Mouse (Mus musculus) cerebellum, postnatal 4 days (tissue): Measurements from ENCODE around the gene Tent5b.
"Not testable (repeated sequence)": the region's sequence is repeated elsewhere in the genome, so short reads cannot be mapped to it uniquely, and the experiment has no call there.

Source experiments
- DNase-seq, 2 experiments: peaks; one replicate each; pipeline ENCODE4 v3.0.0; 2022; ENCODE audit warnings: low spot score in 2 of 2, mixed read lengths in 1 of 2

Tent5b gene

DNA sequence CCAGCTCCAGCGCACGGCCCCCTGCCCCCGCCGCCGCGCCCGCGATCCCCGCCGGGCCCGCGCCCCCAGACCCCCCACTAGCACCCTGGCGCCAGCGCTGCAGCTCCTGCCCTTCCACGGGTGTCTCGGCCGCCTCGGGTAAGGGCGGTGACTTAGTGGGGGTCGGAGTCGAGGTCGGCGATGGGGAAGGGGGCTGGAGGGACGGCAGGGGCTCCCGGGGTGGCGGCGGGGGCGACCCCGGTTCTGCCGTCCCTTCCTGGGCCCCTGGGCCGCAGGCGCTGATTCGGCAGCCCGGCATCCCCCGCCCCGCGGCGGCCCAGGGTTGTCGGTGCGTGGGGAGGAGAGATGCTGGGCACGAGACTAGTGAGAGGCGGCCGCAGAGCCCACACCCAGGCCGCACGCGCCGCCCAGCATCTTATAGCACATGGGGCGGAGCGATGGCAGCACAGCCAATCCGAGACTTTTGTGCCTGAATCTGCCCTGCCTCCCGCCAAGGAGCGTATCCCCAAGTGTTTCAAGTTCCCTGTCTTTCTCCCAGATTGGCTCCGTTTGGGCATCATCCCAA lies 18.3 kb downstream of the Tent5b start, which contains the start of gene Trnp1:
Gene Trnp1 (minus strand): TSS at position 391 of the 565 bp plus-strand sequence.
- DNase-seq: peak; percentile 54 to 73

DNA sequence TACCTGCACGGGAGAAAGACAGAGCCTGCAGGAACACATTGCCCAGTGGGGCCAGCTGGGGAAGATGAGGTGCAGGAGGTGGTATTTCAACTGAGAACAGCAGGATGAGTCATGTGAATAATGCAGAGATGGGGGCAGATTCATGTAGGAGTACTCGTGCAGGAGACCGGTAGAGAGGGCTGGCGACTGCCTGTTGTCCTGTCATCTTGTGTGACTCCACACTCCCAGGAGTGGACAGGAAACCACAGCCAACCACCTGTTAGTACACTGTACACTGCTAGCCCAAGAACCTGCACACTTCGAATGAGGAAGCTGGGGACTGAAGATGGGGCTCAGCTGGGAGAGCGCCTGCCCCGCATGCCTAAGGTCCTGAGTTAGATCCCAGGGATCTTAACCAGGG lies 21.6 kb downstream of the Tent5b start:
- DNase-seq: no peak

DNA sequence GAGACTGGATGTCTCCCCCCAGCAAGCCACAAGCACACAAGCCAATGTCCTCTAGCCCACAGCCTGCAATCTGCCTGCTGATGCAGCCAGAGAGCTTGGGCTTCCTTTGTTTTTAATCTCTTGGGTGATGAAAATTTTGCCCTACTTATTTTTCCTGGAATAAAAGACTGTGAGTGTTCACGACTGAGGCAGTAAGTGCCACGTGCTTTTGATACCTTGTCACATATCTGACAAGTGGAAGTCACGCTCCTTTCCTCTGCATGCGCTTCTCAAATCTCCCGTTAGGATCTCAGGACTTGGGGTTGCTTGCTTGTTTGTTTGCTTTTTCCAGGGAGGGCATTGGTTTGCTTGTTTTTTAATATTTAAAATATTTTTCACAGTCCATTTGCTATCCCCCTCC lies 24.4 kb downstream of the Tent5b start:
- no peak for DNase-seq

DNA sequence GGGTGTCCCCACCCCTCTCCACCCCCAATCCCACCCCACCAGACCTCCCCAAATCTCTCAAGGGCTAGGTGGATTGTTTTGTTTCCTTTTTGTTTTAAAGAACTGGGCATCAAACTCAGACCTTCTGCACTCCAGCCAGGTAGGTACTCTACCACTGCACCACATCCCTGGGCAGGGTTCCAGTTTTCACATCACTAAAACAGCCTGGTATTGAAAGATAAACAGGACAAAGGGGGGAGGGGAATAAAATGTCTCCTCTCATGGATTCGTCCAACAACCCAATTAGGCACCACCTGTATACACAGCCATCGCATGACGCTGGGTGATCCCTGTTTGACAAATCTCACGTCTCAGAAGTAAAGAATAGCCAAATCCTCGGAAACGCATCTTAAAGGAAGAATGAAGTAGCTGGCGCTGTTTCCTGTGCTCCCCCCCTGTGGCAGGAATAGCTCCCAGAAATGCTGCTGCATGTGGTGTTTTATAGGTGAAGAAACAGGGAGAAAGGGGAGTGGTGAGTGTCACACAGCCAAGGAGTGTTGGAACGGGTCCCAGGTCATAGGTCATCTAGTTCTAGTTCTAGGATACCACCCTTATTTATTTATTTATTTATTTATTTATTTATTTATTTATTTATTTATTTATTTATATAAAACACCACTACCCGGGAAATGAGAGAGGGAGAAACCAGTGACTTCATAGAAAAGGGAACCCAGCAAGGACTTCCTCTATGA lies 25.0 kb downstream of the Tent5b start:
- DNase-seq: no peak

DNA sequence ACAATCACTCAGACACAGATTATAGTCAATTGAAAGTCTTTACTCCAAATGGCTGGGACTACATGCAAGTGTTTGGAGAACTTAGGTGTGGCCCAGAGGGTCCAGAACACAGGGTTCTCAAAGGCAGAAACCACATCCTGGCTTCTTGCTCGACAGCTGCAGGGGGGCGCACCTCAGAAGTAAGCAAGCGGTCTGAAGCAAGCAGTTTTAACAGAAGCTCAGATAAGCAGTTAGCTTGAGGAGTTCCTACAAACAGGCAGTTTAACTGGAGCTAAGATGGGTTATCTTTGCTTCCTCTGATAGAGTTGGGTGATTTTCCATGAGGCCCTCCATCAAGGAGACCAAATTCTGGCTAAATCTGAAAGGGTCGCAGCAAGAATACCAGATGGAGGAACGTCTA lies 26.6 kb downstream of the Tent5b start:
- no peak for DNase-seq

DNA sequence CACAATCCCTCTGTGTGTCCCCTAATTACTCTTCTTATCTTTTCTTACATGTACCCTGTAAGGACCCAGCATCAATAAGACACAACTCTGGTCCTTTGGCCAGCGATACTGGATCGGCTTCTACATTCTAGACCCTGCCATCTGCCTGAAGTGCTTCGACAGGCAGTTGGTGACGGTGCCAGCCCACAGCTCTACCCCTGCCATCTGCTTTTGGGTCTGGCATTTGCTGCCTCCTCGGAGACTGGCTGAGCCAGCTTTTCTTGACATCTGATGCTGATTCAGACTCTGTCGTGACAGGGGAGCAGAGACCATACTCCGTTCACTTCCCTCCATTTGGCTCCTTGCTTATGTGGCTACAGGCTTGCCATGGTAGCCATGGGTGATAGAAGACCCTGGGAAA lies 29.1 kb downstream of the Tent5b start:
- peak in 1 of 2 experiments; percentile 67 for DNase-seq

DNA sequence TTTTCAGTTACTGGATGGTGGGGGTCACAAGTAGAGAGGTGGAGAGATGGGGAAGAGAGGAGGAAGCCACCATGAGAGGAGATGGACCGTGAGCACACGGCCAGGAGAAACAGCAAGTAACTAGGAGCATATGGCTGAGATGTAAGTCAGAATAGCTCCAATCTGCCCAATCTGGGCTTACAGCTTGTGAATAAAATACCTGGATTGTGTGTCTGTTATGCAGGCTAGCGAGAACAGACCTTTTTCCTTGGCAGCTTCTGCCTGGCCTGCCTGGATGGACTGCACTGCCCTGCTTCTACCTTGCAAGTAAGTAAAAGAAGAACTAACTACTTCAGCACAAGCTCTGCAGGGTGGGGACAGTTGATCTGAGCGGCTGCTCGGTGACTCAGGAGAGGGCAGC lies 31.1 kb downstream of the Tent5b start:
- DNase-seq: no peak

DNA sequence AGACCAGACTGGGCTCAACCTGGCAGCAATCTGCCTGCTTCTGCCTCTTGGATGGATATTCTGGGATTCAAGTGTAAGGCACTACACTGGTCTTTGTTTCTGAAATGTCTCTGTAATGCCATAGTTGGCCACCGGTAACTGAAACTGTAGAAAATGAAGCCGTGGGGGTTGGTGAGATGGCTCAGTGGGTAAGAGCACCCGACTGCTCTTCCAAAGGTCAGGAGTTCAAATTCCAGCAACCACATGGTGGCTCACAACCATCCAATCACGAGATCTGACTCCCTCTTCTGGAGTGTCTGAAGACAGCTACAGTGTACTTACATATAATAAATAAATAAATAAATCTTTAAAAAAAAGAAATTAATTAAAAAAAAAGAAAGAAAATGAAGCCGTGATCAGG lies 32.6 kb downstream of the Tent5b start:
- DNase-seq: not testable (repeated sequence)

DNA sequence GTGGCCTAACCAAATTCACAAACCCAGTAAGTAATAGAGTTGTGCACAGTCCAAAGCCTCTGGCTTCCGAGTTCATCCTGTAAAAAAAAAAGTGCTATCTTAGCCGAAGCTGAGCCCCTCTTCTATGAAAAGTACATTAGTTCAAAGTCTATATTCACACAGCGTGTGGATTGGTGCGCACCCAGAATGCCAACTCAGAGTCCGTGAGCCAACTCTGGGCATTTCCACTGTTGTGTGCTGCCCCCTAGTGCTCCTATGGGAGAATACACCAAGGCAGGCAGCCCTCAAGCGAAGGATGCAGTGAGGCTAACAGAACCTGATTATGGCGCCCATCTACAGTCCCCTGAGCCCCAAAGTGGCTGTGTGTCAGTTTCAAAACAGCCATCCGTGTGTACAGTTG lies 33.0 kb downstream of the Tent5b start:
- DNase-seq: peak; percentile 53 to 83

DNA sequence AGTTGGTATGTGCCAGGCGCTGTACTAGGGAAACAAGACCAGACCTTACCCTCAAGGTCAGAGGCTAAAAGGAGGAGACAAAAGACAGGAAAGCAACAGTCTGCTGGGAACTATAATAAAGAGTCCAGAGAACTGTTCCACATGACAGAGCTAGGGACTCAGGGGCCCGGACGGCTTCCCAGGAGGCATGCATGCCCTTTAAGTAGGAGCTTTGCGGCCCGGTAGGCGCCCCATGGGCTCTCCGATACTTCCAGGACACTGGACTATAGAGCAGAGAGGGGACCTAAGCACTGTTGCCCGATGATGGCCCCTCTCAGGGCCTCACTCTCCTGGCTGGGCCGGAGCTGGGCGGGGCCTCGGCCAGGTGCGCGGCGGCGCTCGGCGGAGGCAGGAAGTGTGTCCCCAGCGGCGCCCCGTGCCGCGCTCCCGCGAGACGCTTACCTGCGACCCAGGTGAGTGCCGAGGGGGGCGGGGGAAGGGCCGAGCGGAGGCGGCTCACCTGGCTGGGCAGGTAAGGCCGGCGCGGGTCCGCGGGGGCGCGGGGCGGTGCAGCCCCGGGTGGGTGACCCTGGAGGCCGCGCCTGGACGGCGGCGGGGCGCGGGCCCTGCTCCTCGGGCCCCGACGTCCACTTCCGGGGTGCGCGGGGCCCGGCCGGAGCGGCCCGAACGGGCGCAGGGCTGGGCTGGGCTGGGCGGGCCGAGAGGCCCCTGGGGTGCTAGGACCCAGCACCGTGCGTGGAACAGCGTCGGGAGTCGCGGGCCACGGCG lies 38.9 kb downstream of the Tent5b start, which contains the start of gene Kdf1:
Gene Kdf1 (plus strand): TSS at position 363 of the 768 bp plus-strand sequence.
- DNase-seq: no peak

DNA sequence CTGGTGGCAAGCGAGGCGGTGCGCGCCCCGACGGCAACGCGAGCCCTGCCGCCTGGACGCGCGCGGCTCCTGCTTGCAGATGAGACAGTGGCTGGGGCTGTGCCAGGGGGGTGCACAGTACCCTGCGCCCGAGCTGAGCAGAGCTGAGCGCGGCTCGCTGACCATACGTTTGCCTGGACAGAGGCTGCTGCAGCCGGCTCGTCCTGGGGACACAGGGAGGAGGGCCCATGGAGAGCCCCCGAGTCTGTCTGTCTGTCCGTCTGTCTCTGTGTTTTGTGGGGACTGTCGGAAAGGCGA lies 39.4 kb downstream of the Tent5b start:
- no peak for DNase-seq

DNA sequence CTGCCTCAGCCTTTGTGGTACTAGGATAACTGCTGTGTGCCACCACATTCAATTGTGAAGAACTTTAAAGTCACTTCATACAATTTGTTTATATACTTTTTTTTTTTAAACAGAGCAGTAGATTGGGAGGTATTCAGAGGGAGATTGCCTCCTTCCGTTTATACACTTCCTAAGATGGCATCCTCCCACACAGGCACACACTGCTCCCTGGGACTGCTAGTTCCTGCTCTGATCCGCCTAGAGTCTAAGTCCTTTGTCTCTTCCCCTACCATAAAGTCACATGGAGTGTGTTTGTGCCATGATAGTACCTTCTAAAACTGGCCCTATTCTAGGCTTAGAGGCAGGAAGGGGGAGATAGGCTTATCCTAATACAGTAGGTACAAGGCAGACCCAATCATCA lies 41.6 kb downstream of the Tent5b start:
- no peak for DNase-seq

DNA sequence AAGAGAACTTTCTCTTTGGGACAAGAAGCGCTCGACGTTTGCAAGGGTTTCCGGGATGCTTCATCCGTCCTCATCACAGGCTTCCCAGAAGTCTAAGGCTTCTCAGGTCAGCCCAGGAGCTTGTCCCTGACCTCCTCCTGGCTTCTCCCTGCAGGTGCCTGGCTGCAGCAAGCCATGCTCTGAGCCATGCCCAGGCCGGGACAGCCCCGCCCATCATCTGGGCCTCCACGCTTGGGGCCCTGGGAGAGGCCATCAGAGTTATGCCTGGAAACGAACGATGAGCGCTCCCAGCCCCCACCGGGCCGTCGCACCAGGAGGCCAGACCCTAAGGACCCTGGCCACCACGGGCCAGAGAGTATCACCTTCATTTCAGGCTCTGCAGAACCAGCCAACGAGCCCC lies 47.9 kb downstream of the Tent5b start:
- DNase-seq: no peak

DNA sequence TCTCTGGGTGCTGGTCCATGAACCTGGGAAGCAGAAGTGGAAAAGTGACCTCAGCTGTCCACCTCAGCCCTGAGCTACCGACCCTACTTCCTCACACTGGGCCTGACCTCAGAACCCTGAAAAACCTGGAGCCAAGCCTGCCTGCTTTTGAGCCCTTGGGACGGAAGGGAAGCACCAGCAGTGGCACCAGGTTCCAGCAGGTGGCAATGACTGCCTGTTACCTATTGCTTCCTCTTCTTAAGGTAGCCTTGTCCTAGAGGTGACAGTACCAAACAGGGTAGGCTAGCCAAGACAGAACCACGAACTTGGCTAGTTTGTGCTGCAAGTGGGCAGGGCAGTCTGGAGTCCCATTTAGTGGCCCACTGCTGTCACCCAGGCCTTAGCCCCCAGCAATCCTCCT lies 52.8 kb downstream of the Tent5b start:
- DNase-seq: no peak

DNA sequence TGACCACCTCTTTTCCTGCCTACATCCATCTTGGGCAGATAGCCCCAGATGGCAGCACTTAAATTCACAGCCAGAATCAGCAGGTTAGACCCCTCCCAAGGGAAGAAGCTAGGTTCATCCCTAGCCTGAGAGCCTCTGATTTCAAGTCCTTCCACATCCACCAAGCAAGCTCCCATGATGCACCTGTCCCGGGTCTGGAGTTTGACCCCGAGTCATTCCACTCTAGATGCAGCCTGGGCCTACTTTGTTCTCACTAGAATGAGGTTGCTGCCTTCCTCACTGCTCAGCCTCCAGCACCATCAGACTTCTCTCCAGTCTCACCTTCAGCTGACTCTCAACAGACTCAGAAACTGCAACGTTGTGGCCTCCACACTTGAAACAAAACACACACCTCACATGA lies 56.1 kb downstream of the Tent5b start:
- no peak for DNase-seq

DNA sequence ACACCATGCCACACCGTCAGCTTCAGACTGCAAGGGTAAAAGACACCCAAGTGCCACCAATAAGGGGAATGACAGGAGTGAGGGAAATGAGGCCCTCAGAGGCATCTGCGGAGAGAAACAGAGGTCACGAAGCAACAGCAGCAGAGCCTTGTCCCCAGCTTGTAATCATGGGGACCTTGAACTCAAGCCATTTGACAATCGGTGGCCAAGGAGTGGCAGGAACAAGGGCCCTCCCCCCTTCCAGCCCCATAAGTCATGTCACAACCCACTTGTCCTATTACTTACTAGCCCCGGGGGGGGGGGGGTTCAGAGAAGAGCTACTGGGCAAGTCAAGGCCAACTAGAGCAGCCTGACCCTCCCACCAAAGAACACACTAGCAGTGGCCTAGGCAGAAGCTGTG lies 56.7 kb downstream of the Tent5b start:
- DNase-seq: no peak
